Mouse (Mus musculus): ENCODE data around the gene Efna2.

The Efna2 gene

GRCm38 (mm10) chr10:80179068-80180051 is at the start of gene Efna2:
Gene Efna2, plus strand, starts transcription at chr10:80179482.
- DNase-seq (ENCODE audit: low read depth, low spot score): peak; percentile 51

GRCm38 (mm10) chr10:80129846-80130245 is 49.4 kb upstream of the Efna2 start:
- no peak for DNase-seq (ENCODE audit: low read depth, low spot score)

GRCm38 (mm10) chr10:80130403-80131031 is 48.8 kb upstream of the Efna2 start:
- no peak for DNase-seq (ENCODE audit: low read depth, low spot score)

- no peak for DNase-seq (ENCODE audit: low read depth, low spot score)
Observed at GRCm38 (mm10) chr10:80131316-80131951, 47.8 kb upstream of the Efna2 start.

- no peak for DNase-seq (ENCODE audit: low read depth, low spot score)
Observed at GRCm38 (mm10) chr10:80131952-80132350, 47.3 kb upstream of the Efna2 start.

- DNase-seq (ENCODE audit: low read depth, low spot score): no peak
Observed at GRCm38 (mm10) chr10:80133226-80133849, 45.9 kb upstream of the Efna2 start.

- DNase-seq (ENCODE audit: low read depth, low spot score): no peak
Observed at GRCm38 (mm10) chr10:80134421-80134820, 44.9 kb upstream of the Efna2 start.

- DNase-seq (ENCODE audit: low read depth, low spot score): no peak
Observed at GRCm38 (mm10) chr10:80135161-80135560, 44.1 kb upstream of the Efna2 start.

- no peak for DNase-seq (ENCODE audit: low read depth, low spot score)
Observed at GRCm38 (mm10) chr10:80135641-80136040, 43.6 kb upstream of the Efna2 start.

- DNase-seq (ENCODE audit: low read depth, low spot score): no peak
Observed at GRCm38 (mm10) chr10:80136179-80136951, 42.9 kb upstream of the Efna2 start.

- peak; percentile 74 for DNase-seq (ENCODE audit: low read depth, low spot score)
Observed at GRCm38 (mm10) chr10:80136952-80137625, 42.2 kb upstream of the Efna2 start.

GRCm38 (mm10) chr10:80137626-80138552 is 41.4 kb upstream of the Efna2 start:
- DNase-seq (ENCODE audit: low read depth, low spot score): peak; percentile 77

- DNase-seq (ENCODE audit: low read depth, low spot score): peak; percentile 89
Observed at GRCm38 (mm10) chr10:80138553-80139438, 40.5 kb upstream of the Efna2 start, which contains the start of gene Atp5d. Gene Atp5d, plus strand, starts transcription at chr10:80138632.

- DNase-seq (ENCODE audit: low read depth, low spot score): no peak
Observed at GRCm38 (mm10) chr10:80139439-80139775, 39.9 kb upstream of the Efna2 start.

- no peak for DNase-seq (ENCODE audit: low read depth, low spot score)
Observed at GRCm38 (mm10) chr10:80139975-80140665, 39.2 kb upstream of the Efna2 start.

GRCm38 (mm10) chr10:80140666-80141035 is 38.6 kb upstream of the Efna2 start, which contains the start of gene Cbarp:
Gene Cbarp, minus strand, starts transcription at chr10:80140835.
- no peak for DNase-seq (ENCODE audit: low read depth, low spot score)

- DNase-seq (ENCODE audit: low read depth, low spot score): peak; percentile 100
Observed at GRCm38 (mm10) chr10:80141243-80141642, 38.0 kb upstream of the Efna2 start.

Measured in CD4-positive helper T cell, adult 2 months (primary cell).